Mouse (Mus musculus) cerebellum, adult 2 months (tissue): Measurements from ENCODE around the gene Mylpf.

ENCODE experiments used
- CTCF ChIP-seq: fragments of 200-500 bp; IDR thresholded peaks from 2 replicates; pipeline ENCODE4 v1.5.1; 2011; ENCODE audit warnings: low read depth, mild to moderate bottlenecking, control low read depth, low read length, moderate library complexity, borderline replicate concordance; ENCODE audit not compliant: insufficient read depth
- POLR2A ChIP-seq: fragments of 200-500 bp; IDR thresholded peaks from 2 replicates; pipeline ENCODE4 v1.6.1; 2011; ENCODE audit warnings: low read length, control low read depth, borderline replicate concordance; ENCODE audit not compliant: insufficient read depth

GRCm38 (mm10) chr7:127176937-127177336 is 31.8 kb upstream of the Mylpf start:
- TF ChIP-seq CTCF (no peak), POLR2A (no peak)
